Mouse (Mus musculus) liver, embryonic 13.5 days (tissue): ENCODE data around the gene A630095N17Rik. TPM values are rescaled to one million over a fixed set of nuclear protein-coding genes. Genes with fewer than 3 reads are reported as not detected.

Experiments used
- ATAC-seq: fragments of 200-750 bp; cut with Nextera tagmentation; 2 replicates; pipeline ENCODE4 v1.8.0; 2017; ENCODE audit warnings: low read depth, mild to moderate bottlenecking, moderate number of reproducible peaks, moderate library complexity
- DNase-seq: peaks from one replicate; pipeline ENCODE4 v3.0.0; 2022
- H3K27ac ChIP-seq: fragments of 300-500 bp; sonication (generic); 2 replicates; pipeline ENCODE4 v1.5.1; 2015; ENCODE audit warnings: moderate library complexity, mild to moderate bottlenecking, inconsistent platforms
- H3K27me3 ChIP-seq: fragments of 300-500 bp; sonication (generic); 2 replicates; pipeline ENCODE4 v1.6.1; 2015; ENCODE audit warnings: mild to moderate bottlenecking, inconsistent platforms
- H3K36me3 ChIP-seq: fragments of 300-500 bp; sonication (generic); 2 replicates; pipeline ENCODE4 v1.6.1; 2015; ENCODE audit warnings: mild to moderate bottlenecking, inconsistent platforms
- H3K4me1 ChIP-seq: fragments of 300-500 bp; sonication (generic); replicated peaks from 2 replicates; pipeline ENCODE4 v1.6.1; 2015; ENCODE audit warnings: inconsistent platforms
- H3K4me2 ChIP-seq: fragments of 300-500 bp; sonication (generic); 2 replicates; pipeline ENCODE4 v1.6.1; 2015; ENCODE audit warnings: inconsistent platforms, mild to moderate bottlenecking, moderate library complexity
- H3K4me3 ChIP-seq: fragments of 300-500 bp; sonication (generic); replicated peaks from 2 replicates; pipeline ENCODE4 v1.5.1; 2015; ENCODE audit warnings: mild to moderate bottlenecking, inconsistent platforms
- H3K9ac ChIP-seq: fragments of 300-500 bp; sonication (generic); 2 replicates; pipeline ENCODE4 v1.6.1; 2015; ENCODE audit warnings: mild to moderate bottlenecking, inconsistent platforms
- H3K9me3 ChIP-seq: fragments of 300-500 bp; sonication (generic); replicated peaks from 2 replicates; pipeline ENCODE4 v1.6.1; 2016; ENCODE audit warnings: inconsistent platforms
- WGBS: fragments of 180-500 bp; shearing (Covaris S2); methylation state at CpG from one replicate; pipeline ENCODE4 v1.1.7; 2015; ENCODE audit not compliant: insufficient replicate concordance; 5-methylcytosine and 5-hydroxymethylcytosine counted together
- polyA plus RNA-seq: library from polyadenylated mRNA; unstranded; fragments of >200 nt; fragmentation: Nextera tagmentation; extraction: Ambion mirVana; gene quantifications from 2 replicates; pipeline ENCODE4 v1.2.1, GENCODE M21; 2015

Gene A630095N17Rik
- polyA plus RNA-seq, 1 experiment from 2014 or later, result not detected

DNA sequence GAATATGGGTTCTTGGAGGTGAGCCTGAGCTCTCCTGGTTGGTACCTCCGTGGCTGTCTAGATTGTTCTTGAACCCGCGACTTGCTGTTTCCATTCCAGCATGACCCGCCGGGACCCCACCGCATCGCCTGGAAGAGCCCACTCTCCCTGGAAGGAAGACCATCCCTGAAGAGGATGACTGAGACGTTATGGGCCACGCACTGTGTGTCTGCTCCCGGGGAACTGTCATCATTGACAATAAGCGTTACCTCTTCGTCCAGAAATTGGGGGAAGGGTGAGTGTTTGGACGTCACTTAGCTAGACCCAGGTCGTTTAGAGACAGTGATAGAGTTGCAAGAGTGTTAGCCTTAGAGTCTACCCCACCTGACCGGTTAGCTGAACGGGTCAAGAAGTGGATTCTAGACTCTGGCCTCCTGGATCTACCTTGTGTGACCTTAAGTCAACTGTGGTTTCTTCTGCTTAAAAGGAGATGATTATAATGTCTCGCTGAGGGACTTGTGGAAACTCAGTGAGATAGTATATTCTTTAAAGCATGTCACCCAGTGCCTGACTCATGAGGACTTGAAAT, 20.7 kb downstream of the A630095N17Rik start:
- 5% methylated on average over 17 of the region's 17 CpGs for WGBS
- H3K9ac ChIP-seq, result peak overlapping the region; percentile 96
- H3K27me3 ChIP-seq, result no peaks in the 10 kb centered on the region
- H3K9me3 ChIP-seq, result no peaks in the 10 kb centered on the region
- peak overlapping the region; percentile 91 for H3K4me3 ChIP-seq
- H3K36me3 ChIP-seq, result peaks cover 45% of the 10 kb centered on the region
- no peak for DNase-seq
- peaks cover 81% of the 10 kb centered on the region for H3K4me1 ChIP-seq
- H3K27ac ChIP-seq, result peak overlapping the region; percentile 96
- H3K4me2 ChIP-seq, result peak overlapping the region; percentile 99
- no peak for ATAC-seq

DNA sequence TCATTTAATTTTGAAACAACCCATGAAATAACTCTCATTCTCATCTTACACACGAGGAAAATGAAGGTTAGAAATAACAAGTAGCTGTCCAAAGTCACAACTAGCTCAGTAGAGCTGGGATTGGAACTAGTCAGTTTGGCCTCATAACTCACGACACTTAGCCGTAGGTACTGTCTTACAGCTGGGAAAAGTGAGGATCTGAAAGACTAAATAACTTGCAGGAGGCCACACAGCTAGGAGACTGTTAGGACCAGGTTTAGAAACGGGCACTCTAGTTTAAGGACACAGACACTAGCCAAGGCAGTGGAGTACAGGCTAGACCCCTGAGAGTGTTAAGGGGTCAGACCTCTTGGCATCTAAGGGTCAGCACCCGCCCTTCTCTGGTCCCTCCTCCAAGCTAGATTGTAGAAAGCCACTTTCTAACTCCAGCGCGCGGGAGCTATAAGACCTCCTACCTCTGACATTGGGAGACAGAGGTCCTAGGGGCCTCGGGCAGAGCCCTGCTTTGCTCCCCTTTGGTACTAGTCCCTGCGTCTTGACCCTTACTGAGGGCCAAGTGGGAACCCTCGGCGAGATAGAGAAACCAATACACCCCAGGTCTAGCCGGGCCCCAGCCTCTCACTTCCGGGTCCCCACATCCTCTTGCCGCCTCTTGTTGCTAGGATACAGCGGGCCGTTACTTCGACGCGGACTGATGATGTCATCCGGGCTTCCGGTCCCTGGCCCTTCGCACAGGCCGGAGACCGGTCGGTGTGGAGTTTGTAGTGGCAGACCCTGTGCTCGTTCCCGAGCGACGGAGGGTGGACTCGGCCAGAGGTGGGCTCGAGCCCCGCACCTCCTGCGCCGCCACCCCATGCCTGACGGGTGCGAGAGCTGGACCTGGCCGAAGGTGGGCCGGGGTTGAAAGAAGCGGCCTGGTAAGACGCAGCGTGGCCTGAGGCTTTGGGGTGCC, 21.5 kb downstream of the A630095N17Rik start, which contains the start of the genes Glb1l and Stk16:
Gene Glb1l (minus strand): TSS at position 678 of the 952 bp plus-strand sequence.
Gene Stk16 (plus strand): TSS at position 703 of the 952 bp plus-strand sequence.
- 5% methylated on average over 42 of the region's 42 CpGs for WGBS
- Histone ChIP-seq H3K36me3 (peaks cover 37% of the 10 kb centered on the region), H3K4me1 (peaks cover 73% of the 10 kb centered on the region), H3K4me3 (peak within 1 kb of the TSS; percentile 91), H3K27ac (peak within 1 kb of the TSS; percentile 96), H3K9me3 (no peaks in the 10 kb centered on the region), H3K4me2 (peak within 1 kb of the TSS; percentile 99), H3K27me3 (no peaks in the 10 kb centered on the region), H3K9ac (peak within 1 kb of the TSS; percentile 96)
- DNase-seq, result peak; percentile 93
- peak; percentile 88 for ATAC-seq

DNA sequence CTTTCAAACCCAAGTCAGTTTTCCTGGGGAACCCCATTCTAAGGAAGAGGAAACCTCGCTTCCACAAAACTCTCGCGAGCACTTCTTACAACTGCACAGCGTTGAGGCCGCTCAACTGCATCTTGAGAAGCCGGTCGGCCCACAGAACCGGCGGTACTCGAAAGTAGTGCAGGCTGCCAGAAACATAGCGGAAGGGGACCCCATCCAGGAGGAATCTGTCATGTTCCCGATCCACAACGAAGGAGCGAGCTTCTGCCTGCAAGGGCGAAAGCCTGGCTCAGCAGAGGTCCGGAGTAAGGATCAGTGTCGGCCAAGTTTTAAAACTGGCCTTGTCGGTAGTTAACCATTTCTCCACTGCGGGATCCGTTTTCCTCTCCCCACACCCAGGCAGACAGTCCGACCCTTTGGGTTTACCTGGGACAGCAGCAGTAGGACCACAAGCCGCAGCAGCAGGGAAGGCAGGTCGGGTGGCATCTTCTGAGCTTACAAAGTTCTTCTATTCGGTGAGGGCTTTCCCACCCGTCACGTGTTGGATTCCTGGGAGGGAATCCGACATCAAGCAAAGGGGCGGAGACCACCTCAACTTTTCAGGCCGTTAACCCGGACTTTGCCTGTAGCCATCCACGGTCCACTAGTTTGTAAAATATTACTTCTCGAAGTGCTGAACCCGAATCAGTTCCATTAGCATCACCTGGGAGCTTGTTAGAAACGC, 22.8 kb downstream of the A630095N17Rik start:
- DNase-seq (peak; percentile 36), ATAC-seq (no peak)
- H3K9ac ChIP-seq, result peak overlapping the region; percentile 96
- H3K4me3 ChIP-seq, result peak overlapping the region; percentile 91
- H3K27ac ChIP-seq, result peak overlapping the region; percentile 96; the same call in 1 of the 2 replicates
- H3K4me2 ChIP-seq, result peak overlapping the region; percentile 99
- H3K36me3 ChIP-seq, result peaks cover 24% of the 10 kb centered on the region
- 20% methylated on average over 34 of the region's 34 CpGs for WGBS
- H3K27me3 ChIP-seq, result no peaks in the 10 kb centered on the region
- peaks cover 60% of the 10 kb centered on the region for H3K4me1 ChIP-seq
- H3K9me3 ChIP-seq, result no peaks in the 10 kb centered on the region

DNA sequence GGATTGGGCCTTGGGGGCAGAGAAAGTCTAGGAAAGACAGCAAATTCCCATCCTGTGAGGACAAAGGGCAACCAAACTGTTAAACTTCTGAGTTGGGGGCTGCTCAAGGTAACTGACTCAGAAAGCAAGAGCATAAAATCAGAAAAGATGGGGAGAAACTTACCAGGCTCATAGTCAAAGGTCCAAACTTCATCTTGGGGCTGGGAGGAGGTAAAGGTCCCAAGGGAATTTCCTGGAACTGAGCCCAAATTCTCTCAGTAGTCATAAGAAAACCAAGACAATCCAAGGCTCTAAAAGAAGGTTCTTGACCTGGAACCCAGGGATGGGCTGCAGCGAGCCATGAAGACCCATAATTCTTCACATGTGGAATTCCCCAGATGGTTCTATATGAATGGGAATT, 30.7 kb downstream of the A630095N17Rik start:
- Histone ChIP-seq H3K4me2 (no peak overlapping the region), H3K4me1 (no peaks in the 10 kb centered on the region)
- ATAC-seq, result no peak

DNA sequence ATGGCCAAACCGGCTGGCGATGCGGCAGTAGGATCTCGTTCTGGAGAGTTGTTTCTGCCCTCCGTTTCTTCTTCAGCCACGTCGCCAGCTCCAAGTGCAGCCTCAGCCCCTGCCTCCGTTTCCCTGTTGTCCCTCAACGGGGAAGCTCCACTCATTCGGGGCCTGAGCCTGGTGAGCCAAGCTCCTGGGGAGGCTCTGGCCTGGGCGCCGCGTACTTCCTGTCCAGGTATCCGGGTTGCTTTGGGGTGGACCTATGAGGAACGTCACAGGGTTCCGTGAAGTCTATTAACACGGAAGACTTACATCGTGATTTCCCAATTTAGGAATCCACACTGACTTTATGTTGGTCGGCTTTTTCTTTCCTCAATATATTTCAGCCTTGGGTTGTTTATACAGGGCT, 39.5 kb downstream of the A630095N17Rik start:
- under 1% methylated on average over 19 of the region's 19 CpGs for WGBS
- H3K27me3 ChIP-seq, result no peaks in the 10 kb centered on the region
- H3K4me1 ChIP-seq, result peaks cover 51% of the 10 kb centered on the region
- peak overlapping the region; percentile 94 for H3K4me2 ChIP-seq
- H3K4me3 ChIP-seq, result peak overlapping the region; percentile 87
- ATAC-seq (peak; percentile 30; the same call in 1 of the 2 replicates), DNase-seq (peak; percentile 55)
- H3K36me3 ChIP-seq, result peaks cover 50% of the 10 kb centered on the region
- H3K9ac ChIP-seq, result peak overlapping the region; percentile 86
- peak overlapping the region; percentile 97 for H3K27ac ChIP-seq
- H3K9me3 ChIP-seq, result no peaks in the 10 kb centered on the region

More for the DNA sequence above, 30.7 kb downstream of the A630095N17Rik start:
- no peak overlapping the region for H3K27ac ChIP-seq
- no peak for DNase-seq
- no peak overlapping the region for H3K9ac ChIP-seq
- H3K9me3 ChIP-seq, result no peaks in the 10 kb centered on the region
- H3K36me3 ChIP-seq, result peaks cover 30% of the 10 kb centered on the region
- H3K27me3 ChIP-seq, result no peaks in the 10 kb centered on the region
- 75% methylated on average over 1 of the region's 1 CpGs for WGBS
- H3K4me3 ChIP-seq, result no peak overlapping the region

DNA sequence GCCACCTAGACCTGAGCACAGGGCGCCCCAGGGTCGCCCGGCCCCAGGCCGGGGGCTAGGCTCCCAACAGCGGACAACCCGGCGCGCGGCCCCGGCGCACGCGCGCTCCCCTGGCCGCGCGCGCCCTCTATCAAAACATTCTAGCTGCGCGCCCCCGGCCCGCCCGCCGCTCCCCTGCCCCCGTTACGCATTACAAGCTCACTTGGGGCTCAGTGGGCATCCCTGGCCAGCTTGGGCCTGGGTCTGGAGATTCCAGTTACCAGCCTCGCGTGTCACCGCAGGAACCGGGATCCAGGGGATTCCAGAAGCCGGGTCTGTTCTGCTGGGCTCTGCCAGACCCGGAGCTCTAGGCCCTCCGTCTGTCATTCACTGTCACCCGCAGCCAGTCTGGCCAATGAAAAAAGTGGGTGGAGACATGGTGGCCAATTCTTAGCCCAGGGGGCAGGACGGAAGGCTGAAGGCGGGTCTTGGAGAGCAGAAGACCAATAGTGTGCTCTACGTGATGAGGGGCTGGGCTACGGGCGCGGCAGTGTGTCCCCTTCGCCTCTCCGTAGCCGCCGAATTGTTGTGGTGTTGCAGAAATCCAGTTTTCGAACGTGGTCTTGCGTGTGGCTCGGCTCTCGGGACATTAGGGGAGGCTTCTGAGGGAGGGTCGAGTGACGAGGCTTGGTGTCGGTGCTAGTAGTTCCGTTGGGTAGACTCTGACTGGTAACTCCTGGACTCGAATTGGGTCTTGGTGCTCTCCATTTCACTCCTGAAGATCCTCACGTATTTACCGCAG, 40.1 kb downstream of the A630095N17Rik start, which contains the start of the genes Ankzf1 and Atg9a:
Gene Ankzf1 (plus strand): TSS at position 530 of the 781 bp plus-strand sequence.
Gene Atg9a (minus strand): TSS at position 575 of the 781 bp plus-strand sequence.
- DNase-seq (peak; percentile 98), ATAC-seq (peak; percentile 98)
- Histone ChIP-seq H3K9ac (peak within 1 kb of the TSS; percentile 97), H3K9me3 (no peaks in the 10 kb centered on the region), H3K4me3 (peak within 1 kb of the TSS; percentile 87), H3K4me2 (peak within 1 kb of the TSS; percentile 94), H3K36me3 (peaks cover 55% of the 10 kb centered on the region), H3K27me3 (no peaks in the 10 kb centered on the region), H3K4me1 (peaks cover 51% of the 10 kb centered on the region), H3K27ac (peak within 1 kb of the TSS; percentile 97)
- WGBS, result 1% methylated on average over 56 of the region's 56 CpGs

DNA sequence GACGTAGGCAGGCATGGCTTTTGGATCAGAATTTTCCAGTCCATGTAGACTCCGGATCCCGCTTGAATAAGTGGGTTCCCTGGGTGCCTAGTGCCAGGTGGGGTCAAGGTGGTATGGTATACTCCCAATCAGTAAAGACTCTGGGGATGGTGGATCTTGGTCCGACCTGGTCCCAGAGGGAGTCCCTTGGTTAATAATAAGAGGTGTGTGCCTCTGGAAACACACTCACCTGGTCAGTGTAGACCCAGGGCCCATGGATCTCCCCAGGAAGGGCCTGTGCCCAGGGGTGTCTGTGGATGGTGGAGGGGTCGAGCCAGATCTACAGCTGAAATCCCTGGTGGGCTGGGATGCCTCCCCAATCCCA, 40.7 kb downstream of the A630095N17Rik start:
- peak overlapping the region; percentile 88 for H3K4me2 ChIP-seq
- 43% methylated on average over 5 of the region's 5 CpGs for whole genome bisulfite sequencing
- peaks cover 55% of the 10 kb centered on the region for H3K36me3 ChIP-seq
- peak overlapping the region; percentile 97 for H3K9ac ChIP-seq
- DNase-seq (no peak), ATAC-seq (no peak; the same call in 1 of the 2 replicates)
- no peaks in the 10 kb centered on the region for H3K9me3 ChIP-seq
- H3K4me3 ChIP-seq, result peak overlapping the region; percentile 87
- peak overlapping the region; percentile 97 for H3K27ac ChIP-seq
- no peaks in the 10 kb centered on the region for H3K27me3 ChIP-seq
- H3K4me1 ChIP-seq, result peaks cover 51% of the 10 kb centered on the region

DNA sequence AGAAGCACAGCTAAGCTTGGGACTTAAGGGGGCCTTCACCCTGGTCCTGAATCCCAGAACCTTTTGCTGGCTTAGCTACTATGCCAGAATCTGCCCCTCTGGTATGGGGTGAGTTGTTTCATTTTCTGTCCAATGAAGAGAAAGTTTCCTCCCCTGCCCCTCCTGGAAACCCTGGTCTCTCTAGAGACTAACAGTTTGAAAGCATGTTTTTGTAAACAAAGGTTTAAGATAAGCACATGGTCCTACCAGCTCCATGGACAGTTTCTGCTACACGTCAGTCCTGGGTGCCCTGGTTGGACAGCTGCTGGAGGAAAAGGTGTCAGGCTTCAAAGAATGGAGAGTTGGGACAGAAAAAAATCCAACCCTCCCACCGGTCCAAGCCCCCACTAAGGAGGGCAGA, 41.3 kb downstream of the A630095N17Rik start:
- 38% methylated on average over 2 of the region's 2 CpGs for WGBS
- peaks cover 55% of the 10 kb centered on the region for H3K36me3 ChIP-seq
- no peak for ATAC-seq
- H3K9me3 ChIP-seq, result no peaks in the 10 kb centered on the region
- H3K4me3 ChIP-seq, result peak overlapping the region; percentile 87
- DNase-seq, result peak; percentile 34
- H3K27me3 ChIP-seq, result no peaks in the 10 kb centered on the region
- peak overlapping the region; percentile 97 for H3K27ac ChIP-seq
- peak overlapping the region; percentile 88 for H3K4me2 ChIP-seq
- peaks cover 51% of the 10 kb centered on the region for H3K4me1 ChIP-seq
- H3K9ac ChIP-seq, result peak overlapping the region; percentile 97

GRCm38 (mm10) chr1:75187914-75188483, 43.9 kb downstream of the A630095N17Rik start:
- Histone ChIP-seq H3K36me3 (peaks cover 72% of the 10 kb centered on the region), H3K27ac (peak overlapping the region; percentile 30; the same call in 1 of the 2 replicates), H3K4me1 (peaks cover 42% of the 10 kb centered on the region), H3K9ac (no peak overlapping the region), H3K27me3 (no peaks in the 10 kb centered on the region), H3K9me3 (no peaks in the 10 kb centered on the region), H3K4me3 (no peak overlapping the region), H3K4me2 (no peak overlapping the region)
- WGBS, result 27% methylated on average over 2 of the region's 2 CpGs
- DNase-seq (no peak), ATAC-seq (no peak)

DNA sequence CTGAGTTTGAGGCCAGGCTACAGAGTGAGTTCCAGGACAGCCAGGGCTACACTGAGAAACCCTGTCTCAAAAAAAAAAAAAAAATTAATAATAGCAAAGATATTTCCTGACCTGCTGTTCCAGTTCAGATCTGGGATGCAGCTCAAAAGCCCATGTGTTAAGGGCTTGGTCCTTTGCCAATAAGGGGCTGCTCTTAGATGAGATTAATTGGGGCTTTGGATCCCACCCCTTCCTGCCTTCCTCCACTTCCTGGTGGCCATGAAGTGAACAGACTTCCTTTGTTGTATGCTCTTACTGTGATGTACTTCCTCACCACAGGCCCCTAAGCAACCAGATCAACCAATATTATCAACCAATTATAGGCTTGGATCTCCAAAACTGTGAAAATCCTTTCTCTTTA, 44.8 kb downstream of the A630095N17Rik start:
- DNase-seq (no peak), ATAC-seq (no peak)
- Histone ChIP-seq H3K27ac (no peak overlapping the region), H3K36me3 (peaks cover 81% of the 10 kb centered on the region), H3K4me3 (no peak overlapping the region), H3K9me3 (0 out of 2 replicates have a peak, but pooled peaks cover 4% of the 10 kb centered on the region), H3K9ac (no peak overlapping the region), H3K27me3 (no peaks in the 10 kb centered on the region), H3K4me2 (no peak overlapping the region), H3K4me1 (peaks cover 40% of the 10 kb centered on the region)
